Mouse (Mus musculus) bone marrow, adult 2 months (tissue): ENCODE measurements around the gene Pabpc1l.
"Not testable (repeated sequence)": the region's sequence is repeated elsewhere in the genome, so short reads cannot be mapped to it uniquely, and the experiment has no call there.

Experiments
- CTCF ChIP-seq: fragments of 200-500 bp; IDR thresholded peaks from 2 replicates; pipeline ENCODE4 v1.5.1; 2011; ENCODE audit warnings: low read length, control low read depth; ENCODE audit not compliant: control insufficient read depth, insufficient read depth
- POLR2A ChIP-seq: fragments of 200-500 bp; IDR thresholded peaks from 2 replicates; pipeline ENCODE4 v1.6.1; 2011; ENCODE audit warnings: low read depth, mild to moderate bottlenecking, control low read depth, low read length, borderline replicate concordance; ENCODE audit not compliant: control insufficient read depth

- TF ChIP-seq CTCF, POLR2A: not testable (repeated sequence)
Measured at GRCm38 (mm10) chr2:164071437-164071820, 46.2 kb downstream of the Pabpc1l start.
